Mouse (Mus musculus) olfactory bulb, adult 2 months (tissue): ENCODE measurements around the gene Gm11639. TPM values are rescaled to one million over a fixed set of nuclear protein-coding genes. Genes with fewer than 3 reads are reported as not detected.
A peak's percentile ranks its signal among the peaks of the same experiment; 100 is the strongest.

Experiments
- H3K27ac ChIP-seq: fragments of 200-500 bp; 2 replicates; pipeline ENCODE4 v1.5.1; 2012; ENCODE audit warnings: low read depth, low read length; ENCODE audit not compliant: insufficient read depth
- H3K4me1 ChIP-seq: fragments of 200-500 bp; 2 replicates; pipeline ENCODE4 v1.6.1; 2012; ENCODE audit warnings: low read length; ENCODE audit not compliant: control insufficient read depth, insufficient read depth
- H3K4me3 ChIP-seq: fragments of 200-500 bp; 2 replicates; pipeline ENCODE4 v1.5.1; 2012; ENCODE audit warnings: mild to moderate bottlenecking, low read depth, low read length, moderate library complexity; ENCODE audit not compliant: insufficient read depth
- CTCF ChIP-seq: fragments of 200-500 bp; IDR thresholded peaks from 2 replicates; pipeline ENCODE4 v1.5.1; 2012; ENCODE audit warnings: low read depth, mild to moderate bottlenecking, low read length, moderate library complexity; ENCODE audit not compliant: insufficient read depth
- POLR2A ChIP-seq: fragments of 200-500 bp; IDR thresholded peaks from 2 replicates; pipeline ENCODE4 v1.6.1; 2012; ENCODE audit warnings: mild to moderate bottlenecking, low read depth, low read length, moderate library complexity; ENCODE audit not compliant: insufficient read depth
- WGBS: fragments of 180-500 bp; shearing (Covaris S2); methylation state at CpG from one replicate; pipeline ENCODE4 v1.1.7; 2018; 5-methylcytosine and 5-hydroxymethylcytosine counted together
- polyA plus RNA-seq: library from polyadenylated mRNA; stranded (reverse); fragments of >200 nt; gene quantifications from 2 replicates; pipeline ENCODE4 v1.2.4, GENCODE M21; 2012; ENCODE audit warnings: low replicate concordance; ENCODE audit not compliant: missing spikeins, insufficient read depth, insufficient read length

The Gm11639 gene
- polyA plus RNA-seq, 1 experiment: not detected

DNA sequence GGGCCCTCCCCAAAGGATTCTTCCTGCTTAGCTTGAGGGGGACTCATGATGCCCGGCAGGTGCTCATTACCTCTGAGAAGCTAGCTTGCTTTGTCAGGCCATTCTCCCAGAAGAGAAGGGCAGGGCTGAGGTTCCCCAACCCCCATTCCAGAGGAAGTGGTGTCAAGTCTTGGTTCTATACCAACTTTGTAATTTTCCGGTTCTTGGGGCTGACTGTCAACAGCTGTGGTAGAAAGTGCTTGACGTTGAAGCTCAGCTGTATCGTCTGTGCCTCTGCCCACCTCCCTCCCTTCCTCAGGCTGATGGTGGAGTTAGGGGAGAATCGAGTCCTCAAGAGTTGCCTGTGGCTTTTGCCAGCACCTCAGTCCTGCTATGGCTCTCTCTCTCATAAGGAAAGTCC is 18.1 kb upstream of the Gm11639 start:
- TF ChIP-seq POLR2A (no peak), CTCF (no peak)
- Histone ChIP-seq H3K4me3 (no peak overlapping the region), H3K27ac (peak overlapping the region; percentile 48; the same call in 1 of the 2 replicates), H3K4me1 (peaks cover 18% of the 10 kb centered on the region)
- WGBS: 38% methylated on average over 5 of the region's 5 CpGs

DNA sequence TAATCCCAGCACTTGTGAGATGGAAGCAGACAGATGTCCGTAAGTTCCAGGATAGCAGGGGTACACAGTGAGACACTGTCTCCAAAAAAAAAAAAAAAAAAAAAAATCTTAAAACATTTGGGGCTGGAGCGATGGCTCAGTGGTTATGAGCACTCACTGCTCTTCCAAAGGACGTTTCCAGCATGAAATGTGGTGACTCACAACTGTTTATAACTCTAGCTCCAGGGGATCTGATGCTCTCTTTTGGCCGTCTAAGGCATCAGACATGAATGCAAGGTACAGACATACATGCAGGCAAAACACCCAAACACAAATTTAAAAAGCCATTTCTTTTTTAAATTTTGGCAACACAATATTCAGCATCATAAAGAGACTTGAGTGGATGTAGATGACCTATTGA is 12.1 kb upstream of the Gm11639 start:
- H3K4me3 ChIP-seq: no peak overlapping the region
- 62% methylated on average over 4 of the region's 4 CpGs for WGBS
- peaks cover 3% of the 10 kb centered on the region; the same call in 1 of the 2 replicates for H3K4me1 ChIP-seq
- TF ChIP-seq CTCF (no peak), POLR2A (no peak)
- no peak overlapping the region for H3K27ac ChIP-seq

DNA sequence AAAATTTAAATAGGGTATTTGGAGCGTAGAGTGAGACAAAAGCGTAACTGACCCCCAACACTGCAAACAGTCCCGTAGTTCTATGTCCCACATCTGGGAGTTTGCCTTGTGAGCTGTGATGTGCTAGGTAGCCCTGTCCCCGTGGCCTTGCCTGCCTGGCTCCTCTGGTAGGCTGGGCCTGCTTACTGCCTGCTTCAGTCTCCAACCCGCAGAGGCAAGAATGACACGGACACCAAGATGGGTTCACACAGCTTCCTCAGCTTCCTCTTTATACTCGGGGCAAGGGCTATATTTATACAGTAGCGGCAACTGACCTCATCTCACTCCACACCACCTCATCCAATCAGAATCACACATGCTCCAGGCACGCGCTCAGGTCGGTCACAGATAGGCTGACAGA is 10.7 kb upstream of the Gm11639 start:
- H3K4me1 ChIP-seq: peaks cover 3% of the 10 kb centered on the region; the same call in 1 of the 2 replicates
- H3K4me3 ChIP-seq: no peak overlapping the region
- WGBS: 96% methylated on average over 11 of the region's 11 CpGs
- H3K27ac ChIP-seq: no peak overlapping the region
- TF ChIP-seq CTCF (no peak), POLR2A (no peak)

DNA sequence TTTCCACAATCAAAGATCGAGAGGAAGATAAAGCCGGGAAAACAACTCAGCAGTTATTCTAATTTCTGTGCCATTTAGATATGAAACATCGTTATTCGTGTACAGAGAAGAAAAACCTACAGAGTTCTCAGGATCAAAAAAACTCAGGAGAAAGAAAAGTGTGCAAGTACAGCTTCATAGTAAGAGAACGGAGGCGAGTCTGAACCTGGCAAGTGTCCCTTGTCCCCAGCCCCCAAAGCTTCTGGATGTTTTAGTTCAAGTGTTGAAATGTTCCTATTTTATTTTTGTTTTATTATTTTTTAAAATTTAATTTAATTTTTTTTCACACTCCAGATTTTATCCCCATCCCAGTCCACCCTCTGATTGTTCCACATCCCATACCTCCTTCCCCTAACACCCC is 7.7 kb downstream of the Gm11639 start:
- no peak overlapping the region for H3K27ac ChIP-seq
- 91% methylated on average over 6 of the region's 6 CpGs for WGBS

DNA sequence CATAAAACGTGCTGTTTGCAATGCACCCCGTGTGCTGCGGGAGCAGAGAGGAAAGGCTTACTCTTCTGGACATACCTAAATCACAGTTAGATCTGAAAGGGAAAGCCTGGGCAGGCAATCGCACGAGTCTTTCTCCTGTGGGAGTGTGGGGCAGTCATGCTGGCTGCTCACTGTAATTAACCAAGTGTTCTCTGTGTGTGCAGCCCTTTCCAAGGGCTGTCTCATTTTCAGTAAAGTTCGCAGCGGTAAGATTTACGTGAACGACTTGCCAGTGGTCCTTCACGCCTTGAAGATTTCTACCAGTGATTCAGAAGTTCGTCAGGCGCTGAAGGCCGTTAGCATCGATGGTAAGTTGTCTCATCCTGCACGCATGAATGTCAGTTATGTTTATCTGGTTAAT is 18.6 kb downstream of the Gm11639 start:
- 40% methylated on average over 15 of the region's 15 CpGs for WGBS
- Histone ChIP-seq H3K4me1 (no peaks in the 10 kb centered on the region), H3K27ac (no peak overlapping the region), H3K4me3 (no peak overlapping the region)
- TF ChIP-seq POLR2A (no peak), CTCF (no peak)

More for the DNA sequence above, 7.7 kb downstream of the Gm11639 start:
- Histone ChIP-seq H3K4me3 (no peak overlapping the region), H3K4me1 (no peaks in the 10 kb centered on the region)
- no peak for TF ChIP-seq CTCF
- TF ChIP-seq POLR2A: no peak

DNA sequence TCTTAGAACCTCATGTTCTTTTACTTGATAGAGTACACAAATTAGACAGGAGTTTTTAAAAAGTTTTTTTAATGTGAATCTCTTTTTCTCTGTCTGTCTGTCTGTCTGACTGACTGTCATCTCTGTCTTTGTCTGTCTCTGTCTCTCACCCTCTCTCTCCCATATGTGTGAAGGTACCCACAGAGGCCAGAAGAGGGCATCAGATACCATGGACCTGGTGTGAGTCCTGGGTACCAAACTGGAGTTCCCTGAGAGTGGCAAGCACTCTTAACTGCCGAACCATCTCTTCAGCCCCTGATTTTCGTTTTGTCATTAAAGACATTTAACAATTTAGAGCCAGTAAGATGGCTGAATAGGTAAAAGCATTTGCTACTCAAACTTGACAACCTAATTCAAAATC is 21.6 kb downstream of the Gm11639 start:
- Histone ChIP-seq H3K27ac (no peak overlapping the region), H3K4me1 (no peaks in the 10 kb centered on the region), H3K4me3 (no peak overlapping the region)
- TF ChIP-seq CTCF (no peak), POLR2A (no peak)
- WGBS: 65% methylated on average over 2 of the region's 2 CpGs

DNA sequence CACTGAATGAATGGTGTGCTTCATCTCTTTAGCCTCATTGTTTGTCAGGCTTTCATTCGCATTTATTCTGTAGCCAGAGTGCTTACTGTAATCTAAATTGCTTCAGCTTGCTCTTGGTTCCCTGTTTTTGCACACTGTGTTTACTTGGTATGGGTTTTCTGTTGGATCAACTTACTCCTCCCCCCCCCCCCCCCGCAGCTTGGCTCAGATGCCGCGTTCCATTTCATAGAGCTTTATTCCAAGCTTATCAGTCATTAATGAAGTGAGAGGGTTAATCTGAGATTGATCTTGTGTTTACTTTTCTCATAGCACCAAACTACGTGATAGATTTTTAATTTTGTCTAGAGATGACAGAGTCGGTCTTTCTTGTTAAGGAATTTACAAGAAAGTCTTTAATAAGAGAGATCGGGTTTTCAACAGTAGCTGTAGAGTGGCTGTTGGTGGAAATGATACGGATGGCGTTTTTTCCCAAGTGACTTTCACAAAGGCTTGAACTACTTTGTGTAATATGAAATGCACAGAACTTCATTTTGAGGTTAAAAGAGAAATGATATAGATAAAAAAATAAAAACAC is 59.6 kb downstream of the Gm11639 start:
- no peak overlapping the region for H3K4me3 ChIP-seq
- H3K4me1 ChIP-seq: no peaks in the 10 kb centered on the region
- no peak for TF ChIP-seq CTCF
- TF ChIP-seq POLR2A: no peak
- 84% methylated on average over 9 of the region's 9 CpGs for WGBS
- H3K27ac ChIP-seq: no peak overlapping the region

DNA sequence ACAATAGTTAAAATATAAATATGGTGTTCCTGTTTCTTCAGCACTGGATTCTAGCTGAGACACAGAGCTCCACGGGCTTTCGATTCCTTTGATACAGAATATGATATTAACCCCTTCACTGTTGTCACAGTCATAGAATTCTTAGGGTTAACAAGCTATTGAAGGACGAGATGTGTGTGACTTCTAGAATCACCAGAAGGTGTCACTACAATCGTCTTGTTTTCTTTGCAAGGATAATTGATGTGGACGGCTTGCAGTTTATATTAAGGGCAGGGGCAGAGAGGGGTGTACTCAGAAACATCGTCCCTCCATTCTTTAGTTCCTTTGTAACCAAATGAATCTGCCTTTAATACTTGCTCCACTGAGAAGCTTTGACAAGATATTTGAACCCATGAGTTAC is 80.3 kb downstream of the Gm11639 start:
- WGBS: 30% methylated on average over 6 of the region's 6 CpGs
- Histone ChIP-seq H3K4me3 (no peak overlapping the region), H3K27ac (no peak overlapping the region), H3K4me1 (no peaks in the 10 kb centered on the region)
- TF ChIP-seq CTCF (no peak), POLR2A (no peak)

DNA sequence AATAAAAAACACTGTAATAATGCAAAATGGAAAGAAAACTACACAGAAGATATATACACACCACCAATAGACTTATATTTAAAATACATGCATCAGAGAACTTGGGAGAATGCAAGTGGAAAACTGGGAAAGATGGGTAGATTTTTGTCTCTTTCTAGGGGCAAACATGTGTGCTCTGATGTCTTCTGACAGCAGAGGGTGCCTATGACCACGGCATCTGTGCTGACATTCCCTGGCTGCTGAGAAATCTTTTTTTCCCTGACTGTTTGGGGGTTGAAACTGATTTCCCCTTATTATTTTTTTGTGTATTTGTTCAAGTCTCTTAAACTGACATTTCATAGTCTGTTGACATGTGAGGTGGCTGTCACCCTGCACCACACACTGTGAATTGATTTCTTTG is 81.6 kb downstream of the Gm11639 start:
- no peaks in the 10 kb centered on the region for H3K4me1 ChIP-seq
- H3K27ac ChIP-seq: no peak overlapping the region
- H3K4me3 ChIP-seq: no peak overlapping the region
- 41% methylated on average over 1 of the region's 1 CpGs for WGBS
- TF ChIP-seq POLR2A: no peak
- no peak for TF ChIP-seq CTCF

DNA sequence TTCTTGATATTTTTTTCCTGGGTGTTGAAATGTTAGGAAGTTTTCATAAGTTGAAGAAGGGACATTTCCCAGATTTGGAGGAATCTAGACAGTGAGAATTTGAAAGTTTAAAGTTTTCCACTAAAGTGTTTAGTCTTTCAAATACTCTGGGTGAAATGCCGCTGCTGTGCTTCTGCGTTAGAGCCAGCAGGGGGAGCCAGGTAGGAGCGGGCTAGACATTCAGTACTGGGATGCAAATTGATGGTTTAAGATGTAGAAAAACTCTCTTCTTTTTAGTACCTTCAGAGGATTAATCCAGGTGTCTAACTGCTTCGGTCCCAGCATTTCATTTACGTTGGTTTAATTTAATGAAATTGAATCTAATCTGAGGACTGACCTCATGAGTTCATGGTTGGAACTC is 82.6 kb downstream of the Gm11639 start:
- WGBS: 10% methylated on average over 5 of the region's 5 CpGs

More for the DNA sequence above, 82.6 kb downstream of the Gm11639 start:
- no peaks in the 10 kb centered on the region for H3K4me1 ChIP-seq
- H3K4me3 ChIP-seq: no peak overlapping the region
- no peak overlapping the region for H3K27ac ChIP-seq
- TF ChIP-seq CTCF: 0 out of 2 replicates have a peak, but pooled peaks have one; percentile 18
- no peak for TF ChIP-seq POLR2A
